Mouse (Mus musculus): ENCODE measurements around the gene Crtc2. TPM values are rescaled to one million over a fixed set of nuclear protein-coding genes. Genes with fewer than 3 reads are reported as not detected.

Gene Crtc2
- 19.9 and 25.7 TPM in 2 replicates for polyA plus RNA-seq (2012; rRNA removed)

GRCm38 (mm10) chr3:90253653-90254418 lies at the start of gene Crtc2:
Crtc2 (plus strand) TSS chr3:90254163.

GRCm38 (mm10) chr3:90213377-90213866 lies 40.5 kb upstream of the Crtc2 start, which contains the start of the genes Rps27 and Rab13:
Rps27 (minus strand) TSS chr3:90213651.
Rab13 (plus strand) TSS chr3:90213695.

DNA sequence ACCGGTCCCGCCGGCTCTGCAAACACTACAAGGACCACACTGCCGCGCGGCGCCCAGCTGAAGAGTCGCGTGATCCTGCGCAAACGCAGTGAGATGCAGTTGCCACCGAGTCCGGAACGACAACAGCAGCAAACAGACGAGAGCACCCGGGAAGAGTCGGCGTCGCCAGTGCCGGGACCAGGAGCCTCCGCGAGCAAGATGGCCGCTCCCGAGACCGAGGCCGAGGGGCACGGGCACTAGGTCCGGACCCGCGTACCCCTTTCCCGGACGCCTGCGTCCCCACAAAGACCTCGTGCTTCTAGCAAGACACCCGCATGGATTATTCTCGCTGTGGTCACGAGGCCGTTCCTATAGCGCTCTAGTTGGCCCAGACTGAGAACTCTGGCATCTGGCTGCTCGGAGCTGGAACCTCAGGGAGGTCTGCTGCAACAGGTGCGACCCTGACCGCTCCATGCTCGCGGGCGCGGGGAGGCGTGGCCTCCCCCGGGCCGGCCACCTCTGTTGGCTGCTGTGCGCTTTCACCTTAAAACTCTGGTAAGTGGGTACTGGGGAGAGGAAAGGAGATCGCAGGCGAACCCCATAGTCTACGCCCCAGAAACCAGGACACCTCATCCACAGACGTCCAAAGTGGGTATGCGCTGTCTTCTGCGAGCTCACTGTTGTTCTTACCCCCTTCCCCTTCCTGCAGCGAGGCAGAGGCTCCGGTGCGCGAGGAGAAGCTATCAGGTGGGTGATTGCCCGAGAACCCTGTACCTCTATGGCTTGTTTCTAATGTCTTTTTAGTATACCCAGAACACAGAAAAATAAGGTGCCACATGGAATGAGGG lies 22.2 kb upstream of the Crtc2 start, which contains the start of gene Jtb:
Gene Jtb (plus strand): TSS at position 91 of the 827 bp plus-strand sequence.

DNA sequence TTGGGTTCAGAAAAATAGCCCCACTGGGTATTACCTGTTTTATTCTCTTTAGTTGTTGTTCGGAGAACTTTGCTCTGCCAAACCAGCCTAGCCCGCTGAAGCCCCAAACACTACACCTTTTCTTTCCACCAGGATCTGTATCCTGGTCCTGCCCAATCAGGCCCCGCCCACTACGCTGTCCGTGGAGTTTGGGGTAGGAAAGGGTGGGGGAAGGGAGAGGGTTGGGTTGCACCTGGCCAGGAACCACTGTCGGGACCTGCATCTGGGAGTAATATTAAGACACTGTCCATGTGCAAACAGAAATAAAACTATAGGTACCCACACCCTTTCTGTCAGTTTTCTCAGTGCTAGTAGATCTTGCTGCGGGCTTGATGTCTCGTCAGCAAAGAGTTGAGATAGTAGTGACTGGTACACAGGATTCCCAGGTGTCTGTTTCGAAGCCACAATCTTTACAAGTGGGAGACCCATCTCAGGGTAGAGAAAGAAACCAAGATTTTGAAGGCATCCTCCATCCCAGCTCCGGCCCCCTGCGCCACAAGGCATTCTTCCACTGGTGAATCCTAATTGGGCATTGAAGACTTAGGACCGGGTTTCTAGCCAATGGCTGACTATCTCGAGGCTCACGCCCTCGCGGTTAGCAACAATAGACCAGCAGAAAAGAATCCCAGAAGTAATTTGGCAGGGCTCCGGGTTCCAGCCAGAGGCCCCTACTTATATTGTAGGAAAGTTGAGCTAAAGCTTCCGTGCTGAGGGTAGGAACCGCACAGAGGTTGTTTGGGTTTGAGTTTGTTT lies 10.8 kb upstream of the Crtc2 start, which contains the start of gene Creb3l4:
Gene Creb3l4 (minus strand): TSS at position 529 of the 792 bp plus-strand sequence.

DNA sequence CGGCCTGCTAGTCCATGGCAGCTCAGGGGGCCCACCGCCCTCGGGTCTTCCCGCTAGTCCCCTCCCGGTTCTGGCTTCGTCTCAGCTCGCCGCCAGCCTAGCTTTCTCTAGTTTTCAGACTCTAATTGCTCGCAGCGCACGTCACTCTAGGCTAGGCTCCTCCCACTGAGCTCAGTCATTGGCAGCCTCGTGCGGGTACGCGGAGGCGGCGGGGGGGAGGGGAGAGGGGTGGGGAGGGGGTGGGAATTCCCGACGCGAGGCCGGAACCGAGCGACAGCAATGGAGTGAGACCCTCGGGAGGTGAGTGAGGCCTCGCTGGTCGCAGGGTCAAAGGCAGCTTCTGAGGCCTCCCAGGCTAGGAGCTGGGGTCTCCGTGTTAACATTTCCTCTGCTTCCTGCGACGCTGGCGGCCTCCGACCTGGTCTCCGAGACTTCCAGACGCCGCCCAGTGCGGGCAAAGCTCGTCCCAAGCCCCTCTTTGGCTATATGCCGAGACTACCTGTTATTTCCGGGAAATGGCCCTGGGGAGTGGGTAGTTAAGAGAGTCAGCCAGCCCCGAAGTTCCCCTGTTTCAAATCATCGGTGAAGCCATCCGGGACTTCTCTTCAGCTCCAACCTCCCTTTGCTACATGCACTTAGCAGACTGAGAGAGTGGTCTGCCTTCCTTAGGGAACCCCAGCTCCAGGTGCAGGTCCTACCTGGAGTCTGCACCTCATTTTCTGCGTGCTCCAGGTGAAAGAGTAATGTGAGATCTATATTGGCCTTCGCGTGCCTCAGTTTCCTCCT lies 5.8 kb upstream of the Crtc2 start, which contains the start of gene Slc39a1:
Gene Slc39a1 (plus strand): TSS at position 213 of the 786 bp plus-strand sequence.

GRCm38 (mm10) chr3:90265034-90265931 lies 11.3 kb downstream of the Crtc2 start, which contains the start of gene Dennd4b:
Dennd4b (plus strand) TSS chr3:90265185.

GRCm38 (mm10) chr3:90292345-90293275 lies 38.6 kb downstream of the Crtc2 start, which contains the start of gene Gatad2b:
Gatad2b (plus strand) TSS chr3:90293178.

Other genes starting within 250 kb of the Crtc2 start
- 7.6 and 8.7 TPM in 2 replicates for gene 4933434E20Rik, start 202.5 kb upstream of the Crtc2 start, polyA plus RNA-seq (2012; rRNA removed)
- 29.1 and 37.6 TPM in 2 replicates for gene Ubap2l, start 201.5 kb upstream of the Crtc2 start, polyA plus RNA-seq (2012; rRNA removed)
- 39.8 and 65.3 TPM in 2 replicates for gene Tpm3, start 181.5 kb upstream of the Crtc2 start, polyA plus RNA-seq (2012; rRNA removed)
- gene Nup210l, start 150.0 kb upstream of the Crtc2 start, polyA plus RNA-seq (2012; rRNA removed) = 0.09 and 0.10 TPM in 2 replicates
- gene Rps27, start 40.5 kb upstream of the Crtc2 start, polyA plus RNA-seq (2012; rRNA removed) = 192 and 202 TPM in 2 replicates
- 2.5 and 3.6 TPM in 2 replicates for gene Rab13, start 40.5 kb upstream of the Crtc2 start, polyA plus RNA-seq (2012; rRNA removed)
- 60.6 and 98.2 TPM in 2 replicates for gene Jtb, start 22.6 kb upstream of the Crtc2 start, polyA plus RNA-seq (2012; rRNA removed)
- gene Creb3l4, start 10.7 kb upstream of the Crtc2 start, polyA plus RNA-seq (2012; rRNA removed) = 16.6 and 20.9 TPM in 2 replicates
- gene Slc39a1, start 6.0 kb upstream of the Crtc2 start, polyA plus RNA-seq (2012; rRNA removed) = 44.3 and 47.8 TPM in 2 replicates
- 5.1 and 7.2 TPM in 2 replicates for gene Dennd4b, start 11.0 kb downstream of the Crtc2 start, polyA plus RNA-seq (2012; rRNA removed)
- 3.8 and 4.9 TPM in 2 replicates for gene Gatad2b, start 39.0 kb downstream of the Crtc2 start, polyA plus RNA-seq (2012; rRNA removed)
- gene Slc27a3, start 135.8 kb downstream of the Crtc2 start, polyA plus RNA-seq (2012; rRNA removed) = 3.9 and 4.2 TPM in 2 replicates
- 7.6 and 9.0 TPM in 2 replicates for gene Ints3, start 179.5 kb downstream of the Crtc2 start, polyA plus RNA-seq (2012; rRNA removed)
- 5.0 and 6.2 TPM in 2 replicates for gene Npr1, start 211.7 kb downstream of the Crtc2 start, polyA plus RNA-seq (2012; rRNA removed)
- gene Ilf2, start 222.0 kb downstream of the Crtc2 start, polyA plus RNA-seq (2012; rRNA removed) = 3.7 and 4.0 TPM in 2 replicates
- 8.3 and 8.6 TPM in 2 replicates for gene Snapin, start 236.9 kb downstream of the Crtc2 start, polyA plus RNA-seq (2012; rRNA removed)

All from stomach, adult 2 months (tissue).